Mouse (Mus musculus) duodenum, adult 2 months (tissue): Measurements from ENCODE around the gene Zfp655. TPM values are rescaled to one million over a fixed set of nuclear protein-coding genes. Genes with fewer than 3 reads are reported as not detected.

Experiments
- polyA plus RNA-seq: library from polyadenylated mRNA; depleted of rRNA; stranded (reverse); fragments of >200 nt; gene quantifications from 2 replicates; pipeline ENCODE4 v1.2.3, GENCODE M21; 2012; ENCODE audit warnings: low replicate concordance; rRNA removed

Gene Zfp655
- 6.7 and 7.4 TPM in 2 replicates for polyA plus RNA-seq

DNA sequence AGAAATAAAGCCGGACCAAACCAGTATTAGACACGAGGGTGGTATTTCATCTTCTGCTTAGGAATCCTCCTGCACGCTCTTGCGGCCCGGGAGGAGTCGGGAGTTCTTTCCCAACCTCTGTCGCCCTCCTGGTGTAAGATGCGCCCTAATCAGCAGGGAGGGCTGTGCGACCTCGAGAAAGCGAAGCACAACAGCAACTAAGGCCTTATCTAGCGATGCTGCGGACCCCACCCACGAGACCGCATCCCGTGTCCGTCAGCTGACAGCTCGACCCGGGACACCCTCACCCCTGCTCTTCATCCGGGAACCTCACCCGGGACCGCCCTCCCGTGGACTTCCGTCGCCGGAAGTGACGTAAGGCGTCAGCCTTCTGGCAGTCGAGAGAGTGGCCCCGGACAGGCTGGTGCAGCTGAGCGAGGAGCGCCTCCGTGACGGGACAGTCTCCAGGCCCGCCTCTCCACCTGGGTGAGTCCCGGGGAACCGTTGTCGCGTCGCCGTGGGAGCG is at the start of gene Zfp655:
Gene Zfp655 (plus strand): TSS at position 349 of the 505 bp plus-strand sequence.

DNA sequence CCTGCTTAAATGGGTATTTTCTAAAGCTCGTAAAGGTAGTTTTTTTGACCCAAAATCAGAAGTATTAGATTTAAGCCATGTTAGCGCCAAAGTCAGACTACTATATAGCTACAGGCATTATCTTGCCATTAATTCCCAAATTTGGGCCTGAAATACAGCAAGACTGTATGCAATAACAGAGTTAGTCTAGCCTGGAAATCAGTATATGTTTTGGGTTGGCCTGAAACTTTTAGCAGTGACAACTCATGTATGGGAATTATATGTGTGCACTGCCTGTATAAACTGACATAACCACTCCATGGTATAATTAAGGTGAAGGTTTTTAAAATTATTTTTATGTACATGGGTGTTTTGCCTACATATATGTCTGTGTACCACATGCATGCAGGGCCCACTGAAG is 39.6 kb upstream of the Zfp655 start, which contains the start of gene Atp5j2:
Gene Atp5j2 (minus strand): TSS at position 101 of the 400 bp plus-strand sequence.

DNA sequence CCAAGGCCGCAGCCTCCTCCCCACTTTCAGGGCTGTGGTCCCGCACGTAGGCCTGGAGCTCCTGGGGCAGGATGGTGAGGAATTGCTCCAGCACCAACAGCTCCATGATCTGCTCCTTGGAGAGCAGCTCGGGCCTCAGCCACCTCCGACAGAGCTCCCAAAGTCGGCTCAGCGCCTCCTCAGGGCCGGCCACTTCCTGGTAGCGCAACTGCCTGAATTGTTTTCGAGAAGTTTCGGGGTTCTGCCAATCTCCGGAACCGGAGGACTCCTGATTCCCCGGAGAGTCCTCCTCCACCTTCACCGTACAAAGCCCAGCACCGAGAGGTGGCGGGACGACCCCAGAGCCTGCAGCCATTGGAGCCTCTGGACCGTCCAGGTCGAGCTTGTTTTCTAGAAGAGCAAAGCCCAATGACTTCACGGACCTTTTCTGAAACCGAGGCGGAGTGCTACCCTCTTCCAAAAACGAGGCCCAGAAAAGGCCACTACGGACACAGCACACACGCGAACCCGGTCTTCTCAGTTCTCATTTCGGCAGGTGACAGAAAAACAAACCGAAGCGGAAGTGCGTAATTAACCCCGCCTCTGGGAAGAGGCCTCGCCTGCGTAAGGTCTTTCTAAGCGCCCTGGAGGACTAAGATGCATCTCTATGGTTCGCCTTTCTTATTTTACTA is 30.1 kb upstream of the Zfp655 start, which contains the start of gene Zkscan14:
Gene Zkscan14 (minus strand): TSS at position 548 of the 671 bp plus-strand sequence.

DNA sequence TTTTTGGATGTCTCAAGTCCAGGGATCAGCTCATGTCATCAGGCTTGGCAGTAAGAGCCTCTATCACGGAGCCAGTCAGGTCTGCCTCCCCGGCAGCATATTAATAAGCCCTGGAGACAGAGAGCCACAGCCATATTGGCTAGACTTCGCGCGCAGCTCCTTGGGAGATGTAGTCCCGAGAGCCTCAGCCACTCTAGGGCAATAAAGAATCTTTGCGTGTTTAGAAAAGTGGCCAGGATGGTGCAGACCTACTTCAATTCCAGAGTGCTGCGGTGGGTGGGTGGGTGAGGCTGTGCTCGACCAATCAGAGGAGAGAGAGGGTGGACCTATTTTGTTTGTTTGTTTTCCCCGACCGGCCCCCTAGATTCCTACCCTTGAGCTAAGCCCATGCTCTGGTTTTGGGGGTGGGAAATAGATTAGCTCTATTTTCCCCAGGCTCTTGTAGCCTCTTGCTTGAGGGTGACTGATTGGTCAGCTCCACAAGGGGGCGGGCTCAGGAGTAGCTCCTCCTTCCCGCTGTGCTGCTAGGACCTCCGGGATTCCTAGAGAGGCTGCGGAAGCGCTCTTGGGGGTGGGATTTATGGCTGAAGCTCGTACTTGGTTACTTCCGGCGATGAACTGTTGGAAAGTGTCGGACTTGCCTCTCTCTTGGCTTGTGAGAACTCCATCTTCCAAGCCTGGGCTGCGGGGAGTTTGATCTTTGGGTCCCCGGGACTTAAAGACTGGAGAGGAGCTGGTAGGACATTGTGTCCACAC is 27.4 kb upstream of the Zfp655 start, which contains the start of gene Zkscan5:
Gene Zkscan5 (plus strand): TSS at position 627 of the 756 bp plus-strand sequence.

DNA sequence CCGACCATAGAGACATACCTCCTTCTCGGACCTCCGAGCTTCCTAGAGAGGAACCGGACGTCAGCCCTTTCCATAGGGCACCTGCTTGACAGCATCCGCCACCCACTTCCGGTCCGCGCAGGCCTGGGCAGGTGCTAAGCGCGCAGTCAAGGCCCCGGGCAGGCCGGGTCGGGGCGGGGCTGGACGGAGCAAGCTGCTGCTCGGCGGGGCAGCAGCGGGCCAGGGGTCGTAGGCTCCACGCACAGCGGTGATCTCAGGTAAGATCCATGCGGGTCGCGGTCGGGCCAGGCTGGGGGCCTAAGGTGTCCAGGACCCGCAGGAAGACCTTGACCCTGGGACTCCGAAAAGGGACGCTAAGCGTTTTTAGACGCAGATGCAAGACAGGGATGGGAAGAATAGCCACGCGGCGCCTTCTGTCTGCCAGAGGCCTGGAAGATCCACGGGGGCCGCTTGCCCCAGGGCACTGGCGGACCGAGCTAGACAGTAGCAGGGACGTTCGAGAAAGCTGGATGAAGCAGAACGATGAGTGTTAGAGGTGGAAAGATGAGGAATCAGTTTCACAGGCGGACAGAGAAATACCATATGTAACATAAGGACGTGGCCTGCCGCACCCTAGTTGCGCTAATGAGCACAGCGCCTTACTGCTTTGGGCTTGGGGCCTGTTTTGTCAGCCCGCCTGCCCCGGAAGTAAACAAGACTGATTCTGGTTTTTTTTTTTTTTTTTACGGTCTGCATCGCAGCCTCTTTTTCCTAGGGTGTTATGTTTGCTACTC is 49.0 kb downstream of the Zfp655 start, which contains the start of gene Zscan25:
Gene Zscan25 (plus strand): TSS at position 130 of the 773 bp plus-strand sequence.

Other genes with a start within 250 kb of the Zfp655 start
- not detected in 2 replicates for gene Gm4871, start 199.0 kb upstream of the Zfp655 start, polyA plus RNA-seq
- gene 1700018F24Rik, start 188.7 kb upstream of the Zfp655 start, polyA plus RNA-seq: not detected in 2 replicates
- 67.4 and 87.0 TPM in 2 replicates for gene Arpc1a, start 147.9 kb upstream of the Zfp655 start, polyA plus RNA-seq
- 0.09 TPM in 1 of 2 replicates, not detected in the other for gene Kpna7, start 147.7 kb upstream of the Zfp655 start, polyA plus RNA-seq
- gene Arpc1b, start 117.5 kb upstream of the Zfp655 start, polyA plus RNA-seq: 527 and 606 TPM in 2 replicates
- gene Pdap1, start 91.5 kb upstream of the Zfp655 start, polyA plus RNA-seq: 19.7 and 24.5 TPM in 2 replicates
- gene Bud31, start 91.4 kb upstream of the Zfp655 start, polyA plus RNA-seq: 35.8 and 42.8 TPM in 2 replicates
- gene Ptcd1, start 64.6 kb upstream of the Zfp655 start, polyA plus RNA-seq: 7.7 and 8.0 TPM in 2 replicates
- gene Cpsf4, start 64.5 kb upstream of the Zfp655 start, polyA plus RNA-seq: 24.4 and 27.3 TPM in 2 replicates
- gene Atp5j2, start 39.7 kb upstream of the Zfp655 start, polyA plus RNA-seq: 95.6 and 164 TPM in 2 replicates
- 1.5 and 2.4 TPM in 2 replicates for gene Zkscan14, start 29.8 kb upstream of the Zfp655 start, polyA plus RNA-seq
- 2.0 and 2.3 TPM in 2 replicates for gene Zkscan5, start 27.2 kb upstream of the Zfp655 start, polyA plus RNA-seq
- gene Zscan25, start 48.8 kb downstream of the Zfp655 start, polyA plus RNA-seq: 9.2 and 9.5 TPM in 2 replicates
- not detected in 2 replicates for gene Cyp3a57, start 113.6 kb downstream of the Zfp655 start, polyA plus RNA-seq
- gene Cyp3a16, start 238.0 kb downstream of the Zfp655 start, polyA plus RNA-seq: not detected in 2 replicates